Mouse (Mus musculus) G1E (cell line): ENCODE measurements at regions not wholly inside any gene's neighbourhood (a gene's known extent, or its start where the extent isn't known, plus 50 kb on each side); places are given as distances from the start of the nearest gene placed in this dataset.

Experiments used
- CTCF ChIP-seq: IDR thresholded peaks from 2 replicates; pipeline ENCODE4 v1.5.1; 2012; ENCODE audit warnings: low read depth, low read length, inconsistent platforms, mixed read lengths
- POLR2AphosphoS5 ChIP-seq: IDR thresholded peaks from 2 replicates; pipeline ENCODE4 v1.6.1; 2012; ENCODE audit warnings: low read depth, low read length, inconsistent platforms; ENCODE audit not compliant: insufficient replicate concordance

GRCm38 (mm10) chr3:38175946-38176345, 308.7 kb downstream of the Ankrd50 start:
- TF ChIP-seq CTCF (no peak), POLR2AphosphoS5 (no peak)
